Mouse (Mus musculus): Measurements from ENCODE around the gene Cct8l1.

The Cct8l1 gene

DNA sequence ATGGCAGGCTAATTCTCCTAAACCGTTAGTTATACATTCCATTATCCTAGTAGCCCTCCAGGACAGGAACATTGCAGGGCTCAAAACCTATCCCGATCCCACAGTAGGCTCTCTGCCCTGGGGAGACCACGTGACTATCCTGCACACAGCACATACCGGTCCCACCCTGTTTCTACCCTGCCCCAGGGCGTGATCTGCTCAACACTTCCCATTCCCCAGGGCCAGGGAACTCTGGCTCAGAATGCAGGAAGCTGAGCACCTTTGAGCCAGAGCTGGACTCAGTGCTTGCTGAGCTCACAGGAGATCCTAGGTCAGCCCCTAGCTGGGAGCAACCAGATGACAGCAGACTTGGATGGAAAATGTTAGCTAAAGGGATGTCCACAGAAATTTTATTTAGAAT, 10.2 kb downstream of the Cct8l1 start:
- ChIA-PET CTCF (interaction anchor here in 2 of 4 experiments (0.6 to 1.8 kb wide), 3 partner anchors 29 to 106 kb away, joined by 3 to 6 read pairs (median 4); no protein-coding TSS in a partner anchor), POLR2A (interaction anchor here (0.6 to 22.2 kb wide), 35 partner anchors 9 to 841 kb away, joined by 3 to 591 read pairs (median 5); partner anchors contain the start of genes Cct8l1 (in 3 of the 4), Kmt2c (in 3 of the 4), Nub1 (in 1 of the 4) and Xrcc2 (in 1 of the 4))

DNA sequence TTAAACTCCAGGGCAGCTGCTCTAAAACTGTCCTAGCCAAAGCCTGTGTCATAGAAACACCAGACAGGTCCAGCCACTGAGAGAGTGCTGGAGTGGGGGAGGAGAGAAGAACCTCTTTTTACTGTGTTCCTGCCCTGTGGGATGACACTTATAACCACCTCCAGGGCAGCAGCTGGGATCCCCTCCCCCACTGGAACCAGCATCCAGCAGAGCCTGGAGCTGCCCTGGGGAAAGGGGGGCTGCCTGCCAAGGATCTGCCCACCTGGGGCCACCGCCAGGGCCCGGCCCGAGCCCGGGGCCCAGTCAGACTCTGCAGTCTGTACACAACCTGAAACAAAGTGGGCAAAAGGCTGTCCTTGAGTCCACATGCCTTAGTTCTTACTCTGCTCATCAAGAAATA, 11.1 kb downstream of the Cct8l1 start:
- CTCF ChIA-PET: interaction anchor here in 2 of 4 experiments (0.5 to 1.8 kb wide), 3 partner anchors 10 to 106 kb away, joined by 3 to 6 read pairs (median 3); no protein-coding TSS in a partner anchor

DNA sequence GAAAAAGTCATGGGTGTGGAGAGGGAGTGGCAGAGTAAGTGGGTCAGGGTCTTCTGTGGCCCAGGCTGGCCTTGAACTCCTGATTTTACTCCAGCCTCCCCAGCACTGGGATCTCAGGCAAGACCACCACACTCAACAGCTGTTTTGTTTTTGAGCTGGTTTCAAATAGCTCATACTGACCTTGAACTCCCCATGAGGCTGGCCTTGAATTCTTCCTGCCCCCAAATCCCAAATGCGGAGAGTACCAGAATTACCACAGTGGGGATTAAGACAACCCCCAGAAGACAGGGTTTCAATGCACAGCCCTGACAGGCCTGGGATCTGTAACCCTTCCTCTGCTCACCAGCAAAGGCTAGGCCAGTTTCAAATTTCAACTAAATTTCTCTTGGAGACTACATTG, 12.1 kb downstream of the Cct8l1 start:
- ChIA-PET CTCF (interaction anchor here in 1 of 4 experiments (1.3 kb wide), 1 partner anchor 29 kb away, joined by 3 read pairs; the partner anchor contains the start of gene Kmt2c), POLR2A (interaction anchor here (0.5 to 22.2 kb wide), 30 partner anchors 9 to 1100 kb away, joined by 3 to 591 read pairs (median 8); partner anchors contain the start of genes Cct8l1 (in 3 of the 4) and Kmt2c (in 3 of the 4))

More for the DNA sequence above, 11.1 kb downstream of the Cct8l1 start:
- POLR2A ChIA-PET: interaction anchor here (0.9 to 22.2 kb wide), 29 partner anchors 9 to 841 kb away, joined by 3 to 591 read pairs (median 8); partner anchors contain the start of genes Cct8l1 (in 3 of the 4), Kmt2c (in 3 of the 4), Nub1 (in 1 of the 4) and Xrcc2 (in 1 of the 4)

DNA sequence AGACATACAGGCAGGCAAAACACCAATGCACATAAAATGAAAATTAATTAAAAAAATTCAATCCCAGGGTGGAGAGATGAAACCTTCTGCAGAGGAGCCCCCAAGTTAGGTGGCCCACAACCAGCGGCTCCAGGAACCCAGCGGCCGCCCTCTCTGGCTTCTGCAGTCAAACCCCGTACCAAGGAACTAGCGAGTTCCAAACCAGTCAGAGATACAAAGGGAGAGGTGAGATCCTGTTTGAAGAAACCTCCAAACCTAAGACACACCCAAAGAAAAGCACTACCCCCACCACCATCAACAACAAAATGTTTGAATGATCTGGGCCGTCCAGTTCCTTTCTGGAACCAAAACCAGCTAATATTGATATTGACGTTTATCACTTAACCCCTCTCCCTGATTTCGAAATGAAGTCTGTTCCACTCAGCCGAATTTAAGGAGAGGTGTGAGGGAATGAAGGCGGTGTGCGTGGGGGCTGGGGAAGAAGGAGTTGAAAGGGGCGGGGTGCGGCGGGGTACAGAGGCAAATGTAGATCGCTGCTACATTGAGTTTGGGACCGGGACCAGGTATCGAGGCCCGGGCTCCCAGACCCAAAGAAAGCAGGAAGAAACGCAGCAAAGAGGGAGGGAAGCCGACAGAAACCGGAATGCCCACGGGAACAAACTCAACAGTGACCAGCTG, 13.1 kb downstream of the Cct8l1 start:
- ChIA-PET CTCF (interaction anchor here in 2 of 4 experiments (0.6 to 1.3 kb wide), 6 partner anchors 11 to 253 kb away, joined by 3 to 4 read pairs (median 3); partner anchors contain the start of gene Kmt2c (in 1 of the 2)), POLR2A (interaction anchor here (0.6 to 22.2 kb wide), 79 partner anchors 8 to 1926 kb away, joined by 3 to 591 read pairs (median 4); partner anchors contain the start of genes Kmt2c (in 4 of the 4), Cct8l1 (in 3 of the 4), Abcf2 (in 1 of the 4) and Actr3b (in 1 of the 4))

DNA sequence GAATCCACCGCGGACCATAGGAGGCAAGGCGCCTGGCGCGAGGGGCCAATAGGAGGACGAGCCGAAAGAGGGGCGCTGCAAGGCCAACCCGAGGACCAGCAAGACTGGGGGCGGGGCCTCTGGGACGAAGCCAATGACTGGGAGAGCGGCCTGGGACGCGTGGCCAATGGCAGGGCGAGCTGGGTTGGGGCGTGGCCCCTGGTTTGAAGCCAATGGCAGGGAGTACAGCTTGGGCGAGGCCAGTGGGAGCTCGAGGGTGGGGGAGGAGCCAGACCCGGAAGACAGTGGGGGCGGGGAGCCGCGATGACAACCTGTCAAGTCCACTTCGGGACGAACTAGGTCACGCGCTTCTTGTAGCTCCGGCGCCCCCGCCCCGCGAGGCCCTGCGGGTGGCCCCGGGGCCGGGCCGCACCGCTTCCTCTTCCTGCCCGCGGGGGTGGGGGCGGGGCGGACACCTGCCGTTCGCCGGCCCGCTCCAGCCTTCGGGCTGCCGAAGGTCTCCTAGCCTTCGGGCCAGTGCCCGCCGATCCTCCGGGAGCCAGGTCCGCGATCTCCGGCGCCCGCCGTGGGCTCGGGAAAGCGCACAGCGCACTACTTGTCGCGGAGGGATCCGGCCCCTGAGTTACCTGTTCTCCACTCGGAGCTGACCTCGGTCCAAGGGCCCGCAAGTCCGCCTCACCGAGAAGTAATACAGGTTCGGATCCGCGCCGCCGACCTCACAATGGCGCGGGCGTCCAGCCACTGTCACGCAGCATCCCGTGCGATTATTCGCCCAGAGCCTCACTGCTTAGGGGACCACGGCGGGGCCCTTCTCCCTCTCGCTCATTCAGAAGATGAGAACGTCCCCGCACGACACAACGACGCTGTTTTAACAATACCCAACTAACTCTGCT, 13.9 kb downstream of the Cct8l1 start:
- ChIA-PET CTCF (interaction anchor here in 2 of 4 experiments (0.6 to 1.0 kb wide), 4 partner anchors 11 to 254 kb away, joined by 3 to 4 read pairs (median 4); no protein-coding TSS in a partner anchor), POLR2A (interaction anchor here (0.5 to 22.2 kb wide), 76 partner anchors 9 to 1925 kb away, joined by 3 to 591 read pairs (median 4); partner anchors contain the start of genes Kmt2c (in 4 of the 4), Cct8l1 (in 3 of the 4), Abcf2 (in 1 of the 4) and Actr3b (in 1 of the 4))

DNA sequence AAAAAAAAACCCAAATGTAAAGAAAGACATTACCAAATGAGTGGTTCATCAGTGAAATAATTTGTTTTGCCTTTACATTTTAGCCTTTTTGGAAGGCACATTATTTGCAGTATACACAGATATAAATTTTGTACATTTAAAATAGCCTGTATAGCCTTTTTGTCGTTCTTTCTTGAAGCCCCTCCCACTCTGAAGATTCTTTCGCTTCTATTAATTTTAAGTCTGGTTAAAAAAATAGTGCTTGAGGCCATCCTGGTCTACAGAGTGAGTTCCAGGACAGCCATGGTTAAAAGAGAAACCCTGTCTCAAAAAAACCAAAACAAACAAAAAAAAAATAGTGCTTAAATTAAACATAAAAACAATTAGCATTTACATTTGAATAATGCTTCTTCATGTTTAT, 14.8 kb downstream of the Cct8l1 start:
- ChIA-PET CTCF (no interaction called here), POLR2A (interaction anchor here (0.6 to 22.2 kb wide), 26 partner anchors 8 to 308 kb away, joined by 3 to 591 read pairs (median 10); partner anchors contain the start of genes Kmt2c (in 4 of the 4), Cct8l1 (in 3 of the 4) and E130116L18Rik (in 1 of the 4))

DNA sequence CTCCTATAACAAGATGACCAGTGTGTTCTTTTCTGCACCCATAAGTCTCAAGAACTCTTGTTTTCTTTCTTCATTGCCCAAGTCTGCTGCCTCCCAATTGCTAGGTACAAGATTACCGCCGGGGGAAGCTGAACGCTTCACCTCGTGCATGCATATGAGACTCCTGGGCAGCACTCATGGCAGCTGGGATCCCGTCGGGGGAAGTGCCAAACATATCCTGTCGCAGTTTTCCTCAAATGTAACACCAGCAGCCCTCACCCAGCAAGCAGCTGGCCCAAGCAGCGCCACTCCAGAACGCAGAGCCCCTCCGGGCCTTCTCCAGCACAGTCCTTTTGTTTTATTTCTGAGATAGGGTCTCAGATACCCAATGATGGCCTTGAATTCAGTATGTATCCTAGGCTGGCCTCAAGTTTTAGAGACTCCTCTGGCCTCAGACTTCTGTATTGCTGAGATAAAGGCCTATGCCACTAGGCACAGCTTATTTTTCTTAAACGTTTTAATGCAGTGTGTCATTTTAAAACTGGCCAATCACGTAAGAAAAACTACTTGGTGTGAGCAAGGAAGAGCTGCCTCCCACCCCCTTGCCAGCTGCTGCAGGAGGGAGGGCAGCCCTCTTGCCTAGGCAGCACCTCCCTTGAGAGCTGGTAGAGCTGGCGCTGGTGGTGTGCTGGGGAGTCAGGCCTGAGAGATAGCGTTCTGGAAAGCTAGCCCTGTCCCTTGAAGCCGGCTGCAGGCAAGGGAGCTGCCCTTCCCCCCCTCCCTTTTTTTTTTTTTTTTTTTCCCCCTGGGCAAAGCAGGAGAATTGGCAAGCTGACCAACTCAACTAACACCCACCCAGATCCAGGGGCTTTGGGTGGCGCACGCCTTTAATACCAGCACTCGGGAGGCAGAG, 16.6 kb downstream of the Cct8l1 start:
- CTCF ChIA-PET: interaction anchor here (0.5 to 2.0 kb wide), 14 partner anchors 14 to 1954 kb away, joined by 3 to 8 read pairs (median 4); partner anchors contain the start of gene Kmt2c (in 1 of the 4)
- POLR2A ChIA-PET: interaction anchor here (0.6 to 22.2 kb wide), 66 partner anchors 8 to 1262 kb away, joined by 3 to 591 read pairs (median 4); partner anchors contain the start of genes Kmt2c (in 4 of the 4), Cct8l1 (in 2 of the 4), Rheb (in 2 of the 4) and Actr3b (in 1 of the 4)

DNA sequence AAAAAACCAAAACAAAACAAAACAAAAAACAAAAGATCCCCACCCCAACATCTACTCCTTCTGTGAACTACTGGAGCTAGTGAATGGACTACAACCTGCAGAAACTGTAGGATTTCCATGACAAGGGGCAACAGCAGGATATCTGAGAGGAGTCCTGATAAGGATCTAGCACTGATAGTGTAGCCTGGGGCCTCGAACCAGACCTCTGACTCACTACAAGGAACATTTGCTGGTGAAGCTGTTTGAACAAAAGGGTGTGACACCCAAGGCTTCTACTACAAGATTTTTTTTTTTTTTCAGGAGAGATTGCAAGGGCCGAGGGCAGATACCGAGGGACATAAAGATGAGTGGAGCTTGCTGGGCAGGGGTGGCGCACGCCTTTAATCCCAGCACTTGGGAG, 17.4 kb downstream of the Cct8l1 start:
- ChIA-PET POLR2A (interaction anchor here (0.5 to 22.2 kb wide), 70 partner anchors 6 to 1262 kb away, joined by 3 to 591 read pairs (median 4); partner anchors contain the start of genes Kmt2c (in 4 of the 4), Cct8l1 (in 2 of the 4), Rheb (in 2 of the 4) and Actr3b (in 1 of the 4)), CTCF (interaction anchor here (0.5 to 2.0 kb wide), 16 partner anchors 12 to 1953 kb away, joined by 3 to 8 read pairs (median 4); partner anchors contain the start of gene Kmt2c (in 1 of the 4))

DNA sequence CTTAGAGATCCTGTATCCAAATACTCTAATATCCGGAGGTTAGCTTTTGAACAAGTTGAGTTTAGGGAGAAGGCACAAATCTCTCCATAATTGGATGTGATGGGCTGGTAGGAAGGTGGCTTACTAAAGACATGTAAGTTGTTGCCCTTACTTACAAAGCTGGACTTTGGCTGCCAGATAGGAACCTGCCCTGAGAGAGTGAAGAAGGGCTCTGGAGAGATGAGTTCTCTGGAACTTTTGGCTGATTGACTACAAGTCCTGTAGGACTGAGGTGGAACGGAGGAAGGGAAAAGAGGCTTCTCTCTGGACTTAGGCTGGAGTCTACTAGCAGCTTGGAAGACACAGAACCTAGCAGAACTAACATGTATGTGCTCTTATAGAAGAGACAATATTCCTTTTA, 19.7 kb downstream of the Cct8l1 start:
- CTCF ChIA-PET: no interaction called here
- POLR2A ChIA-PET: interaction anchor here (0.6 to 22.2 kb wide), 16 partner anchors 8 to 1251 kb away, joined by 3 to 591 read pairs (median 80); partner anchors contain the start of genes Cct8l1 (in 2 of the 4) and Kmt2c (in 2 of the 4)

DNA sequence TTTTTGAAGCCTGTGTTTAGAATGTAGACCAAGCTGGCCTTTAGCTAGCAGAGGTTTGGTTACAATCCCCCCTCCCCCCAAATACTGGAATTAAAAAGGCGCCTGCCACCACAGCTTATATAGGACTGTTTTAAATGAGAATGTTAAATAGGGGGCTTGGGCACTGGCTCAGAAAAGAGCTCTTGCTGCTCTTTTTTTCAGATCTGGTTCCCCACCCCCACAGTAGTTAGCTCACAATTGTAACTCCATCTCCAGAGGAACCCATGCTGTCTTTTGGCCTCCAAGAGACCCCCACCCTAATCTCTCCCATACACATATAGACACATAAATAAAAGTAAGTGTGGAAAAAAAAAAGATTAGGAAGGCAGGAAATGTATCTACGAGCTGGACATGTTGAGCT, 20.6 kb downstream of the Cct8l1 start:
- CTCF ChIA-PET: interaction anchor here (0.6 to 1.5 kb wide), 7 partner anchors 18 to 311 kb away, joined by 3 to 16 read pairs (median 4); no protein-coding TSS in a partner anchor
- POLR2A ChIA-PET: interaction anchor here (0.6 to 22.2 kb wide), 47 partner anchors 8 to 851 kb away, joined by 3 to 591 read pairs (median 6); partner anchors contain the start of genes Kmt2c (in 4 of the 4), Cct8l1 (in 2 of the 4) and Nub1 (in 1 of the 4)

DNA sequence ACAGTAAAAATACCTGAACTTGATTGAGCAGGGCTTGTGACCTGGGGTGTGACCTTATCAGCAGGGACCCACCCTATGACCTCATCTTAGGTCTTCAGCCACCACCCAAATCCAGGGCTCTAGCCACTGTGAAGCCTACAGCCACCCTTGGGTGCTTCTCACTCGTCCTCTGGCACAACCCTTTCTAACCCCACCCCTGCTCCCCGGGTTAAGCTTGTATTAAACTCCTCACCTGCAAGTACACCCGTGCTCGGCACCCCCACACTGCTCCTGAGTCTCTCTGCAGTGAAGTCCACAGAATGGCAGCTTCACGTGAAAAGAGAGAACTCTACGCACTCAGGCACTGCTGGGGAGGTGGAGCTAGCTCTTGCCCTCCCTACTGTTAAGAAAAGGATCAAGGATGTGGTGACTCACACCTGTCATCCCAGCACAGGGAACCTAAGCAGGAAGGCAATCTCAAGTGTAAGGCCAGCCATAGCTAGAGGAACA, 21.1 kb downstream of the Cct8l1 start:
- ChIA-PET POLR2A (interaction anchor here (0.6 to 22.2 kb wide), 50 partner anchors 8 to 851 kb away, joined by 3 to 591 read pairs (median 5); partner anchors contain the start of genes Kmt2c (in 4 of the 4), Cct8l1 (in 2 of the 4) and Nub1 (in 1 of the 4)), CTCF (interaction anchor here (0.7 to 1.5 kb wide), 6 partner anchors 18 to 312 kb away, joined by 3 to 16 read pairs (median 4); no protein-coding TSS in a partner anchor)

DNA sequence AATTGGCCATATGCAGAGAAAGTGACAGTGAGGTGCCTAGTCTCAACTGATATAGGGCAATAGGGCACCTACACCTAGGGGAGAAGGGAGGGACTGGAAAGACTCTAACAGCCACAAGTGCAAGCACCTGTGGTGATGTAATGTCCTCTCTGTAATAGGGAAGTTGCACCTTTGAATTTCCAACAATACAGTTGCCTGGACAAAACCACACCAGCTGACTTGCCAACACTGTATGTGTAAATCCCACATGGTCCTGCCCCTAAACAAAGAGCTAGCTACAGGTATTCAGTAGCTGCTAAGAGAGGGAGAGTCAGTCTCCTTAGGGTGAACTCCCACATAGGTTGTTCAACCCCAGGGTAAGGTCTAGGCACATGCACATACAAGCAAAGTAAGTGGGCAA, 24.5 kb downstream of the Cct8l1 start:
- ChIA-PET POLR2A (interaction anchor here in 3 of 4 experiments (1.0 to 22.2 kb wide), 6 partner anchors 13 to 41 kb away, joined by 3 to 591 read pairs (median 128); no protein-coding TSS in a partner anchor), CTCF (interaction anchor here in 1 of 4 experiments (0.9 kb wide), 1 partner anchor 11 kb away, joined by 3 read pairs; no protein-coding TSS in a partner anchor)

DNA sequence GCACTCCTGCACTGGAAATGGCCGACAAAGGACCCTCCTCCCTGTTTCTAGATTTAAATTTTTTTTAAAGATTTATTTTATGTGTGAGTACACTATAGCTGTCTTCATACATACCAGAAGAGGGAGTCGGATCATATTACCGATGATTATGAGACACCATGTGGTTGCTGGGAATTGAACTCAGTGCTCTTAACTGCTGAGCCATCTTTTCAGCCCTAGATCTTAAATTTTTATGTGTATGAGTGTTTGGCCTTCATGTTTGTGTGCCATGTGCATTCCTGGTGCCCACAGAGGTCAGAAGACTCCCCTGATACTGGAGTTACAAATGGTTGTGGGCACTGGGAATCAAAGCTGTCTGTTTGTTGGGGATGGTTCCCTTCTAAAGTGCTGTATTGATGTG, 25.1 kb downstream of the Cct8l1 start:
- ChIA-PET POLR2A (interaction anchor here in 3 of 4 experiments (1.0 to 22.2 kb wide), 8 partner anchors 6 to 41 kb away, joined by 3 to 591 read pairs (median 91); no protein-coding TSS in a partner anchor), CTCF (interaction anchor here in 1 of 4 experiments (0.9 kb wide), 1 partner anchor 11 kb away, joined by 3 read pairs; no protein-coding TSS in a partner anchor)

DNA sequence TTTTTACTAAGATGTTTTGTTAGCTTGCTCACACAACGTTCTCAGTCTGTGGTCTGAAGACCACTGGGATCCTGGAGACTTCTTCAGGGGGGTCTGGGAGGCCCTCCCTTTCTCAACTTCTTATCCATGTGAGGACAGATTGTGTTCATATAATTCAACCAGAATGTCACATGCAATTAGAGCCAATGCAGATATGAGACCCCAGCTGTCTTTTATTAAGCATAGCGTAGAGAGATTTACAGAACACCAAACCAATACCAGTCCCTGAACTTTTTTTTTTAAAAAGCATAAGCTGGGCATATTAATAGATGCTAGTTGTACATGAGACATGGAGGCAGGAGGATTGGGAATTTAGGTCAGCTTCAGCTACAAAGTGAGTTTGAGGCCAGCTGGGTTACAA, 25.8 kb downstream of the Cct8l1 start:
- ChIA-PET CTCF (interaction anchor here in 2 of 4 experiments (0.6 to 2.0 kb wide), 2 partner anchors 12 to 1754 kb away, joined by 4 to 5 read pairs; partner anchors contain the start of gene Rint1 (in 1 of the 2)), POLR2A (interaction anchor here in 3 of 4 experiments (2.0 to 22.2 kb wide), 7 partner anchors 7 to 14 kb away, joined by 11 to 591 read pairs (median 65); no protein-coding TSS in a partner anchor)

DNA sequence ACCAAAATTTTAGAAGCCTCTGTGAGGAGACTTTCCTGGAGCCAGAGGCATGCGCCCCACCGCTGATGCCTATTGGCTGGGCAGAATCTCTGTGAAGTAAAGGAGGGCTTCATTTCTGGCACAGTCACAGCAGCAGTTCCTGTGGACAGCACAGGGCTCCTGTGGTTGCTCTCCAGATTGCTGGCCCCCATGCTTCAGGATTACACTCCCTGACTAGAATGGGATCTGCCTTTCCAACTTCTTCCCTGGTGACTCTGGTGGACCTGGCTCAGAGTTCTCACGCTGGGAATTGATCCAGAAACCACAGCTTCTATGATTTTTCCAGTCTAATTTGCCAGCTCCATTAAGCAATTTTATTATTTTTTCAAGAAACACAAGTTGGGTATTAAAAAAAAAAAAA, 28.2 kb downstream of the Cct8l1 start:
- POLR2A ChIA-PET: interaction anchor here (0.6 to 22.2 kb wide), 18 partner anchors 8 to 133 kb away, joined by 3 to 591 read pairs (median 6); partner anchors contain the start of gene Kmt2c (in 1 of the 4)
- CTCF ChIA-PET: no interaction called here
